Mouse (Mus musculus) heart, embryonic 16.5 days (tissue): ENCODE measurements around the gene Klk15. TPM values are rescaled to one million over a fixed set of nuclear protein-coding genes. Genes with fewer than 3 reads are reported as not detected.
"Not testable (repeated sequence)": the region's sequence is repeated elsewhere in the genome, so short reads cannot be mapped to it uniquely, and the experiment has no call there.

ENCODE experiments used
- ATAC-seq: fragments of 200-750 bp; cut with Nextera tagmentation; replicated peaks from 2 replicates; pipeline ENCODE4 v1.8.0; 2017; ENCODE audit warnings: moderate number of reproducible peaks; ENCODE audit not compliant: insufficient read depth, low FRiP score; ENCODE audit errors: extremely low read depth
- H3K27ac ChIP-seq: fragments of 300-500 bp; sonication (generic); 2 replicates; pipeline ENCODE4 v1.5.1; 2014; ENCODE audit warnings: mild to moderate bottlenecking, low read length, control low read depth, moderate library complexity
- H3K27me3 ChIP-seq: fragments of 300-500 bp; sonication (generic); 2 replicates; pipeline ENCODE4 v1.6.1; 2014; ENCODE audit warnings: low read length, mixed read lengths; ENCODE audit not compliant: control insufficient read depth, insufficient read depth
- H3K36me3 ChIP-seq: fragments of 300-500 bp; sonication (generic); 2 replicates; pipeline ENCODE4 v1.6.1; 2014; ENCODE audit not compliant: control insufficient read depth, insufficient read depth
- H3K4me1 ChIP-seq: fragments of 300-500 bp; sonication (generic); 2 replicates; pipeline ENCODE4 v1.6.1; 2014; ENCODE audit warnings: low read length, mixed read lengths; ENCODE audit not compliant: control insufficient read depth, insufficient read depth
- H3K4me2 ChIP-seq: fragments of 300-500 bp; sonication (generic); 2 replicates; pipeline ENCODE4 v1.6.1; 2014; ENCODE audit warnings: low read depth, mild to moderate bottlenecking, control low read depth, low read length
- H3K4me3 ChIP-seq: fragments of 300-500 bp; sonication (generic); 2 replicates; pipeline ENCODE4 v1.5.1; 2014; ENCODE audit warnings: mild to moderate bottlenecking, control low read depth, low read length
- H3K9ac ChIP-seq: fragments of 300-500 bp; sonication (generic); 2 replicates; pipeline ENCODE4 v1.6.1; 2014; ENCODE audit warnings: low read length, control low read depth
- H3K9me3 ChIP-seq: fragments of 300-500 bp; sonication (generic); replicated peaks from 2 replicates; pipeline ENCODE4 v1.6.1; 2016; ENCODE audit warnings: low read length; ENCODE audit not compliant: control insufficient read depth
- WGBS: fragments of 180-500 bp; shearing (Covaris S2); extraction: QIAGEN DNeasy Blood & Tissue Kit; methylation state at CpG from one replicate; pipeline ENCODE4 v1.1.7; 2014; 5-methylcytosine and 5-hydroxymethylcytosine counted together
- polyA plus RNA-seq: library from polyadenylated mRNA; unstranded; fragments of >200 nt; fragmentation: Nextera tagmentation; extraction: Ambion mirVana; gene quantifications from 2 replicates; pipeline ENCODE4 v1.2.1, GENCODE M21; 2015

Klk15 gene
- polyA plus RNA-seq, 1 experiment from 2014 or later: not detected

GRCm38 (mm10) chr7:43921087-43921486 lies 12.5 kb upstream of the Klk15 start:
- Histone ChIP-seq H3K4me3 (no peak overlapping the region), H3K27me3 (0 out of 2 replicates have a peak, but pooled peaks cover 2% of the 10 kb centered on the region), H3K27ac (no peak overlapping the region), H3K4me1 (no peaks in the 10 kb centered on the region), H3K9me3 (no peaks in the 10 kb centered on the region), H3K9ac (no peak overlapping the region), H3K4me2 (no peak overlapping the region), H3K36me3 (no peaks in the 10 kb centered on the region)
- ATAC-seq: no peak
- 77% methylated on average over 6 of the region's 6 CpGs for WGBS

GRCm38 (mm10) chr7:43921941-43922340 lies 11.6 kb upstream of the Klk15 start:
- no peak overlapping the region for H3K27ac ChIP-seq
- no peak overlapping the region for H3K9ac ChIP-seq
- H3K36me3 ChIP-seq: no peaks in the 10 kb centered on the region
- H3K4me1 ChIP-seq: no peaks in the 10 kb centered on the region
- no peak for ATAC-seq
- WGBS: 69% methylated on average over 2 of the region's 2 CpGs
- no peak overlapping the region for H3K4me2 ChIP-seq
- no peaks in the 10 kb centered on the region for H3K9me3 ChIP-seq
- 0 out of 2 replicates have a peak, but pooled peaks cover 2% of the 10 kb centered on the region for H3K27me3 ChIP-seq
- no peak overlapping the region for H3K4me3 ChIP-seq

DNA sequence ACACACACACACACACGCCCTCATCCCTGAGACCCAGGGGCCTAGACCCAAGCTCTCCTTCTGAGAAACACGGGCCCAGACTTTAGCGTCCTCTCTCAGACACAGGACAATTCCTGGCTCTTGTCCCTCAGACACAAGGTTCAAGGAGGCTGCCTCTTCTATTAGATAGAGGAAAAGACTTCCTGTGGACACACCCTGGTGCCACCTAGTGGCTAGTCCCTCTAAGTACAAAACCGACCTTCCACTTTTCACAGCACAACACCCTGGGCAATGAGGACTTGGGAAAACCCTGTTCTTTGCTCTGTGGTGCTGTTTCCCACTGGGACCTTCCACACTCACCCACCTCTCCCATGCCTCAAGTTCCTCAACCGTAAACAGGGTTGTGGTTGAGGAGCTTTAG lies 7.6 kb upstream of the Klk15 start:
- no peaks in the 10 kb centered on the region for H3K4me1 ChIP-seq
- H3K27me3 ChIP-seq: peaks cover 2% of the 10 kb centered on the region; the same call in 1 of the 2 replicates
- no peak overlapping the region for H3K27ac ChIP-seq
- no peaks in the 10 kb centered on the region for H3K9me3 ChIP-seq
- H3K9ac ChIP-seq: no peak overlapping the region
- no peaks in the 10 kb centered on the region for H3K36me3 ChIP-seq
- 65% methylated on average over 5 of the region's 5 CpGs for WGBS
- no peak overlapping the region for H3K4me3 ChIP-seq
- H3K4me2 ChIP-seq: no peak overlapping the region
- no peak for ATAC-seq

DNA sequence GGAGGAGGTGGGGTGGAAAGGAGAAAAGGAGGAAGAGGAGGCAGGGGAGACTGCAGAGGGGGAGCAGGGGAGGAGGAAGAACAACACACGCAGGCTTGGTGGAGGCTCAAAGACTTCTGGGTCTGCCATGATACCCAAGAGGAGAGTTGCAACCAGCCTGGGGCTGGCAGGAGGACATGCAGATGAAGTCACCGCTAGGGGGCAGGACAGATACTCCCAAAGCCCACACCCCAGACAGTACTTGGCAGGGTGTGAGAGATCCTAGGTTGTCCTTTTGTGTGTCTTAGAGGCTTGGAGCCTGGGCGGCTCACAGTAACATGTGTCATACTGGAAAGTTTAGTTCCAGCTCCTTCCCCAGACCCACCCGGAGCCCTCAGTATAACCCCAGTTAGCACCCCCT lies 5.0 kb upstream of the Klk15 start:
- no peaks in the 10 kb centered on the region for H3K36me3 ChIP-seq
- H3K4me1 ChIP-seq: no peaks in the 10 kb centered on the region
- H3K4me2 ChIP-seq: no peak overlapping the region
- no peak for ATAC-seq
- H3K27me3 ChIP-seq: peaks cover 2% of the 10 kb centered on the region; the same call in 1 of the 2 replicates
- H3K27ac ChIP-seq: no peak overlapping the region
- WGBS: 43% methylated on average over 4 of the region's 4 CpGs
- no peak overlapping the region for H3K4me3 ChIP-seq
- H3K9me3 ChIP-seq: no peaks in the 10 kb centered on the region
- H3K9ac ChIP-seq: no peak overlapping the region

DNA sequence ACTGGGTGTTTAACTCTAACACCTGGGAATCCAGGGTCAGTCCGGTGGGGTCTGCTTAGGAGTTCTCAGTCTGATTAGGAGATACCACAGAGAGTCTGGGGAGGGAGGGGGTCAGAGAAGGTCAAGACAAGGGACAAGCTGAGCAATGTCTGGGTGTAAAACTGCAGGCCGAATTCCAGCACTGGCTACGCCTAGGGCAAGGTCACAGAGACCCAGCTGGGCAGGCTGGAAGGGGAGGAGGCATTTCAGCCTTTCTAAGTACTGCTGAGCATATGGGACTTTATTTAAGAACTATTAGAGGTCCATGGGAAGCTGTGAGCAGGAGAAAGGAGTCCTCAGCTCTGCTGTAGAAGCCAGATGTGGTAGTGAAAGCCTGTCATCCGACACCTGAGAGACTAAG lies 1.2 kb upstream of the Klk15 start:
- no peaks in the 10 kb centered on the region for H3K36me3 ChIP-seq
- H3K27me3 ChIP-seq: no peaks in the 10 kb centered on the region; the same call in 1 of the 2 replicates
- no peak overlapping the region for H3K4me3 ChIP-seq
- no peaks in the 10 kb centered on the region for H3K9me3 ChIP-seq
- WGBS: 47% methylated on average over 4 of the region's 4 CpGs
- no peak overlapping the region for H3K27ac ChIP-seq
- no peak overlapping the region for H3K4me2 ChIP-seq
- no peak for ATAC-seq
- no peaks in the 10 kb centered on the region for H3K4me1 ChIP-seq
- H3K9ac ChIP-seq: no peak overlapping the region

GRCm38 (mm10) chr7:43934747-43935146 lies 1.2 kb downstream of the Klk15 start:
- no peak for ATAC-seq

DNA sequence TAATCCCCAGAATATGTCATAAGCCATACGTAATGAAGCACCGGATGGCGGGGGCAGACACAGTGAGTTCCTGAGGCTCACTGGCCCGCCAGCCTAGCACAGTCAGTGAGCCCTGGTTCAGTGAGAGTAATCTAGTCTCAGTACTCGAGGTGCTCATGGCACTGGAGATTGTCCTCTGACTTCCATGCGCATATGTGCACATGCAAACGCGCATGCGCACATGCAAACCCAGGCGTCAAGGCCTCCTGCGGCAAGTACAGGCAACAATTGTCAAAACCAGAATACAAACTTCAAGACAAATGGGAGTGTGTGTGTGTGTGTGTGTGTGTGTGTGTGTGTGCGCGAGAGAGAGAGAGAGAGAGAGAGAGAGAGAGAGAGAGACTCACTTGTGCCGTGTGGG lies 3.0 kb downstream of the Klk15 start:
- Histone ChIP-seq H3K4me1 (no peaks in the 10 kb centered on the region), H3K27ac (no peak overlapping the region), H3K4me2 (no peak overlapping the region), H3K27me3 (no peaks in the 10 kb centered on the region), H3K9me3 (no peaks in the 10 kb centered on the region), H3K9ac (no peak overlapping the region), H3K36me3 (no peaks in the 10 kb centered on the region), H3K4me3 (no peak overlapping the region)
- WGBS: 79% methylated on average over 14 of the region's 14 CpGs
- ATAC-seq: no peak

More at GRCm38 (mm10) chr7:43934747-43935146, 1.2 kb downstream of the Klk15 start:
- Histone ChIP-seq H3K4me3 (no peak overlapping the region), H3K27me3 (no peaks in the 10 kb centered on the region), H3K4me1 (no peaks in the 10 kb centered on the region), H3K9ac (no peak overlapping the region), H3K9me3 (no peaks in the 10 kb centered on the region), H3K4me2 (no peak overlapping the region), H3K36me3 (no peaks in the 10 kb centered on the region), H3K27ac (no peak overlapping the region)
- WGBS: 38% methylated on average over 3 of the region's 3 CpGs

DNA sequence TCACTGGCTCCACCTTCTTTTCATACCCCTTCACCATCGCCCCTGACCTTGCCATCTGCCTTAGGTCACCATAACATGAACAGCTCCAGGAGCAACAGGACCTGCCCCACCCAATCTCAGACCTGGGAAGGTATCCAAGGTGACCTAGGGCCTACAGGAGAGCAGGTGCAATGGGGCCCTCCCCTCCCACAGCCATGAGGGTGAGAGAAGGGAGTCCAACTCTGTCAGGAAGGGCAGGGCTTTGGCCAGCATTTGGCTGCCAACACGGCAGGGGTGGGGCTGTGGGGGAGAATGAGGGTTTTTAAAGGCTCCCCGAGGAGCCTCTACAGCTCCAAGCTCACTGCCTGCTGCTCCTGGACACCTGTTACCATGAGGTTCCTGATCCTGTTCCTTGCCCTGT lies 8.8 kb downstream of the Klk15 start:
- H3K36me3 ChIP-seq, H3K9ac ChIP-seq, H3K4me1 ChIP-seq, H3K4me2 ChIP-seq, ATAC-seq, H3K27me3 ChIP-seq, H3K9me3 ChIP-seq, H3K27ac ChIP-seq, H3K4me3 ChIP-seq: not testable (repeated sequence)
- 59% methylated on average over 3 of the region's 3 CpGs for WGBS

DNA sequence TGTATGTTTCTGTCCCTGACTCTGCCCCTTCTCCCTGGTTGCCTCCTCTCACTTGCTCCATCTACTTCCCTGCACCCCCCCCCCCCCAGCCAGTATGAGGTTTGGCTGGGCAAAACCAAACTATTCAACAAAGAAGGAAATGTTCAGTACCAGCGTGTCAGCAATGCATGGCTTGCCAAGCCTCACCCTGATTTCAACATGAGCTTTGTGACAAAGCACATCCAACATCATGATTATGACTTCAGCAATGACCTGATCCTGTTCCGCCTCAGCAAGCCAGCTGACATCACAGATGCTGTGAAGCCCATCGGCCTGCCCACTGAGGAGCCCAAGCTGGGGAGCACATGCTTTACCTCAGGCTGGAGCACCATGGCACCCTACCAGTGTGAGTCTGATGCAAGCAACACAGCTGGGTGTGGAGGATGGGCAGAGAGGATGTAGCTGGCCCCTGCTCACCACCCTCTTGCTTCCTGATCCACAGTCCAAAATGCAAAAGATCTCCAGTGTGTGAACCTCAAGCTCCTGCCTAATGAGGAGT lies 11.3 kb downstream of the Klk15 start:
- Histone ChIP-seq H3K27ac (no peak overlapping the region), H3K4me3 (no peak overlapping the region), H3K9me3 (no peaks in the 10 kb centered on the region), H3K27me3 (no peaks in the 10 kb centered on the region), H3K9ac (no peak overlapping the region), H3K4me1 (no peaks in the 10 kb centered on the region), H3K4me2 (no peak overlapping the region), H3K36me3 (no peaks in the 10 kb centered on the region)
- 73% methylated on average over 3 of the region's 3 CpGs for WGBS
- no peak for ATAC-seq
